Mouse (Mus musculus) 3134 (cell line): ENCODE data around the gene Tph1.
"Not testable (repeated sequence)": the region's sequence is repeated elsewhere in the genome, so short reads cannot be mapped to it uniquely, and the experiment has no call there.

Experiments
- DNase-seq: peaks from one replicate; pipeline ENCODE4 v3.0.0-alpha.2; 2011; ENCODE audit warnings: low spot score; ENCODE audit not compliant: insufficient read length; ENCODE audit errors: extremely low read depth

The Tph1 gene

DNA sequence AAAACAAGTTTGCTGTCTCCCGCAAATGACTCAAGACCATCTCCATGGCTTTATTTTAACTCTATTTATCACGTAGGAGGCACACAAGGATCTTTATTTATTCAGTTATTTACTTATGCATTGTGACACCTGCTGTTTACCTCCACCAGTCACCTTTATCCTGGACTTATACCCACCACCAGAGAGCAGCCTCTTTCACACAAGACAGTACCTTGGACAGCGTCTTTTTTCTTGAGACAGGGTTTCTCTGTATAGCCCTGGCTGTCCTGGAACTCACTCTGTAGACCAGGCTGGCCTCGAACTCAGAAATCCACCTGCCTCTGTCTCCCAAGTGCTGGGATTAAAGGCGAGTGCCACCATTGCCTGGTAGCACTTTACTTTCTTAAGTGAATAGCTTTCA is 22.1 kb downstream of the Tph1 start:
- DNase-seq = not testable (repeated sequence)

DNA sequence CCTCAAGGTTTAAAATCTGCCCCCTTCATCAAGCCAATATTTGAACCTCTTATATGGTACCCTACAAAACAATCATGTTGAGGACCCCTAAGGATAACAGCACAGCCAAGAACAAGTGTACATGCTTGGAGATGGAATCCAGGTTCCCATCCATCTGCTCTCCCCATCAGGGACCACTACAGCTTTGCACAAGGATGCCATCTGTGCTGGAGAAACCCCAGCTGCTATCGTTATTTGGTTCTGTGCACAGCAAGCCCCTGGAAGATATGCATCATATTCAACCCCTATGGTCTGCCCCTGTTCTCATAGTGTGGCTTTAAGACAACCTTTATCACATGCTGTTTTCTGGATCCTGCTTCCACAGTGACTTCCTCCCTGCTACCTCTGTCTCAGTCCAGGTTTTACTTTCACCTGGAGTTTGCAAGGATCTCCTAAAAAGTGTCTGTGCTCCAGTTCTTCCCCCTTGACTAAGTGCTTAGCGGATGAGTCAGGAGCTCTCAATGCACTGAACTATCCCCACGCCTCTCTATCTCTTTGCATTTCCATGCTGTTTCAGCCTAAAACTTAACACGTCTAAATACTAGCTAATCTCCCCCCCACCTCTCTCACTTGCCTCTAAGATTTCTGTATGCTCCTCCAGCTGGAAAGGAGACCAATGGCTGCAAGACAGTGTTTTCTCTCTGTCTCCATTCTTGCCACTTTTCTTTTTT is 23.8 kb downstream of the Tph1 start:
- no peak for DNase-seq

DNA sequence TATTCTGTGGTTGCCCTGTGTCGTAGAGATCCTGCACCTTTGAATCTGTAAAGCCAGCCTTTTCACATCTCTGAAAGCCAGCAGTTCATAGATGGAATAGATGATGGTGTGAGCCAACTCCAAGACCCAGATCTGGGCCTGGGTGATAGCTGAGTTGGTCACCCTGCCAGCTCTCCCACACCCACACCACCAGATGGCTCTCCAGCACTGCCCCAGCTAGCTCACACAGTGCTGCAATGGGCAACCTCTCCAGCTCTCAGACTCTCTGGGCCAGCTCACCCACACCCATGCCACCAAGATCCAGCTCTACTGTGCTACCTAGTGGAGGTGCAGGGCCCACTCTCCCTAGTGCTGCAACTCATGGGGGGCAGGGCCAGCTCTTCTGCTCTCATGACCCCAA is 29.2 kb downstream of the Tph1 start:
- no peak for DNase-seq

DNA sequence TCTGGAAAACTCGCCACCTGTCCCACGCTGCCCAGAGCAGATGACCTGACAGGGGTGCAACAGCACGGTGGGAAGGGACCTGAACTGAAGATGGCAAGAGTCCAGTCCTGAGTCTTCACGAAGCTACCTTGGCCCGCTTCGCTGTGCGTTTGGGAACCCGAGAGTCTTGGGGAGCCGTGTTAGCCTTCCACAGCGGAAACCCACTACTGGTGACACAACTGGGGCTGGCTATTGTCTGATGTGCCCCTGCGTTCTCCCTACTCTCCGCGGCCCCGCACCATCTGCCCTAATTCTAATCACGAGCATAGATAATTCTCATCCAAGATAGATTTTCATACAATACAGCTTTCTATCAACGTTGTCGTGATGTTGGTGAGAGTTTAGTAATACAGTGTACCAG is 32.3 kb downstream of the Tph1 start:
- DNase-seq = no peak

DNA sequence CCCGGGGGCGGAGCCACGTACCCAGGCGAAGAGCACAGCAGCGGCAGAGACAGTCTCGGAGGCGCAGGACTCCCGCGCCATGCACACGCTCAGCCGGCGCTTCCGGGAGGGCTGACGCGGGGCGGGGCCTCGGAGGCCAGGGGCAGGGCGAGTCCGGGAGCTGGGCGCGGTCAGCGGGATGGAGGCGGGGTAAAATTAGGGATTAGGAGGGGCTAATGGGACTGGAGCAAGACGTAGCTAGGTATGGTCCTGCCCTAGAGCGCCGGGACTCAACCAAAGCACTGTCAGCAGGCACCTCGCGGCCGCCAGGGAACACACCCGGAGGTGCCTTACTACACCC is 32.7 kb downstream of the Tph1 start, which contains the start of gene Sergef:
Gene Sergef (minus strand): TSS at position 116 of the 340 bp plus-strand sequence.
- DNase-seq = peak; percentile 92

DNA sequence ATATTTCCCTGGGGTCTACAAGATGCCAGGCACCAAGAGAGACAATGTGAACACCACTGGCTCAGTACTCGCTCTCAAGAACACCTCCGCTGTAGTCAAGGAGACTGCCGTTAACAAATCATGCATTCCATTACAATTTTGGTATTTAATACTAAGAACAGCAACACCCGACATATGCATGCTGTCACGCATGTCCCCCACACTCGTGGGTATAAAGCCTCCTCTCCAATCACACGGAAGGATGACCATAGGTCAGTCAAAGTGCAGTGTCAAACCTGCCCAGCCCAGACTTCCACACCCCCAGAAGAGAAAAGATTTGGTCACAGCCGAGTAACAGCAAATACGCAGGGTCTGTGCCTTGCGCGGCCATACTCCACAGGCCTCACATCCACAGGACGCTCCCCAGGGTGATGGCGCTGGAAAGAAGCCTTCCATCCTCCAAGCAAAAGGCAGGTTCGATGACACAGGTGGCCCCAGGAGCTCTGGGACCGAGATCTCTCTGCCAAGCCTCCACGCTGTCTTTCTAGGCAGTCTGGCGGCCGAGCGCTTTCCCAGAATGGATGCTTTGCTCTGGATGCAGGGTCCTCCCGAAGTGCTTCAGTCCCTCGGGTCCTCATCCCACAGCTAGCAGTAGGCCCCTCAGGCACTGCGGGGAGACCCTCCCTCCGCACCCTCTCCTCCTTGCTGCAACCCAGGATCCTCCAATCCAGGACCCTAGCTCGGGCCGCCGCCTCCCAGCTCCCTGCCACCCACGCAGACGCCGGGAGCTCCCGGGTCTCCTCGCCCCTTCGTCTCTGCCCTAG is 33.2 kb downstream of the Tph1 start:
- DNase-seq = no peak

DNA sequence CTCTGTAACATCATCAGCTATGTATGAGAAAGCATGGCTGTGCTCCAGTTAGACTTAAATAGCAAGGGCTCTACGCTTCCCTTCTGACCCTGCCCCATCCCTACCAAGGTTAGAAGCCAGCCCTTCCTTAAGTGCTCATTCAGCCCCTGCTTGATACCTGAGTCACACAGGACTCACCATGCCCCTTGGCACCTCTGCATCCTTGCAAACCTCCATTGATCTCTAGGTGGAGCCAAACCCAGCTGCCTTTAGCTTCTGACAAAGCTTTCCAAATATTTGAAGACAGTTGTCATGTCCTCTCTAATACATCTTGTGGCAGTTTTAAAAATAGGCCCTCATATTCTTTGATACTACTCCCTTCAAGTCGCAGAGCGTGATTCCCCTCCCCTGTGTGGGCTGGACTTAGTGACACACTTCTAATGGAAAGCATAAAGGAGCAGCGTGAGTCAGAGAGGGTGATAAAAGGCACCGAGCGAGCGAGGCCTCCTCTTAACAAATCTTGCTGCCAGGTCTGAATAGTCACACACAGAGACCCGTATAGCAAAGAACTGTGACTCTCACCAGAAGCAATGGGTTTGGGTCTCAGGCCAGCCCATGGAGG is 43.9 kb downstream of the Tph1 start:
- no peak for DNase-seq

DNA sequence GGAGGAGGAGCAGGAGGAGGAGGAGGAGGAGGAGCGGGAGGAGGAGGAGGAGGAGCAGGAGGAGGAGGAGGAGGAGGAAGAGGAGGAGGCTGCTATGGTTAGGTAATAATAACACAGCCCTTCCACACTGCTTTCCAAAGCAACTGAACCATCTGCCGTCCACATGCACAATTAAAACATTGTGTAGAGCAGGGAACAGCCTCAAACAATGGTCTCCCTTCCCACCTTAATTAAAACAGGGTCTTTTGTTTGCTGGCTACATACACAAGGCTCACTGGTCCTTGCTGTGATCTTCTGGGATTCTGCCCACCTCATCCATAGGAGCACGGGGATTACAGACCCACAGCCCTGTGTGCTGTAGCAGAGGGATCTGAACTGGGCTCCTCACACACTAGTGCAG is 48.4 kb downstream of the Tph1 start:
- no peak for DNase-seq

DNA sequence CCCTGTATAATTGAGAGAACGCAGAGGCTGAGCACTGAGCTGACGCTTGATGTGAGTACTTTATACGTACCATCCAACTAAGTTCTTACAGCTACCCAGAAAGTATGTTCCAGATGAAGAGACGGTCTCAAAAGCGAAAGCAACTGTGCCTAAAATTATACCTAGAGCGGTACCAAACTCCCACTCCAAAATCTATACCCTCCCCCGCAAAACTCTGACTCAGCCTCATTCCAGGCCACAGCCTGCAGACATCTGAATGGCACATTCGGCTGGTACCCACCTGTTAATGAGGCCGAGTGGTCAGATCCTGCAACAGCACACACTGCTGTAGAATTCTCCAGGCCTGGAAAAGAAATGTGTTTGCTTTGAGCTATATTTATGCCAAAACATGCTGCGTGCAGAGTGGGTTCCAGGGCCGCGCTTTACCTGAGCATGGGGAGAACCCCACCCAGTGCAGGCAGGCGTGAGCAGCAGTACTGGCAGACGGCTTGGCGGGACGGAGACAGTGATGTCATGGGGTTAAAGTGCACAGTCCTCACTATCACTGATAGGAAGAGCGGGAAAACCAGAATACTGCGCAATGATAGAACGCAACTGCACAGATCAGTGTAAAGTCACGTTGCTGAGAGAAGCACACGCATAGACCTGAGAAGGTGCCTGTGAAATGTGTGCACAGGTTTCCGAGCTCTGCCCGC is 53.8 kb downstream of the Tph1 start:
- DNase-seq = no peak

DNA sequence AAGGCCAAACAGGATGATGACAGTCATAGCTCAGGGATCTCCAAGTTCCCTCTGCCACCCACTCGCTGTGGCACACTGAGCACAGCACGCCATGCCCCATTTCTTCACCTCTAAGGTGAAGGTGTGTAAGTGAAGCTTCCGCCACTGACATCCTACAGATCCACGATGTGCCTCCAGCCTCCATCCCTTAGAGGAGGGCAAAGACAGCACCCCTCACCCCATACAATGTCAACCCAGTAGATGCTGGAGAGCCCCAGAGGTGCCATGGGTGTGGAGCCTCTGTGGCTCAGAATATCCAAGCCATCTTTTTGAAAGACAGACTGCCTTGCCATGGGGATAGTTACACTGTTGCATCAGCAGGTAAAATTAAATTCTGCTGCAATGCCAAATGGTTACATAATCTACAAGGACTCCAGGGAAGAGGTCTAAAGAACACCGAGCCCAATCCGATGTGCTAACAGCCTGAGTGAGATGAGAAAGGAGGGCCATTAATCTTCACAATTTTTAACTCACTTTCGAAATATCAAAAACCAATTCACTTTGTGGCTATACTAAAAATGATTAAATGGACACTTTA is 55.8 kb downstream of the Tph1 start:
- DNase-seq = no peak

DNA sequence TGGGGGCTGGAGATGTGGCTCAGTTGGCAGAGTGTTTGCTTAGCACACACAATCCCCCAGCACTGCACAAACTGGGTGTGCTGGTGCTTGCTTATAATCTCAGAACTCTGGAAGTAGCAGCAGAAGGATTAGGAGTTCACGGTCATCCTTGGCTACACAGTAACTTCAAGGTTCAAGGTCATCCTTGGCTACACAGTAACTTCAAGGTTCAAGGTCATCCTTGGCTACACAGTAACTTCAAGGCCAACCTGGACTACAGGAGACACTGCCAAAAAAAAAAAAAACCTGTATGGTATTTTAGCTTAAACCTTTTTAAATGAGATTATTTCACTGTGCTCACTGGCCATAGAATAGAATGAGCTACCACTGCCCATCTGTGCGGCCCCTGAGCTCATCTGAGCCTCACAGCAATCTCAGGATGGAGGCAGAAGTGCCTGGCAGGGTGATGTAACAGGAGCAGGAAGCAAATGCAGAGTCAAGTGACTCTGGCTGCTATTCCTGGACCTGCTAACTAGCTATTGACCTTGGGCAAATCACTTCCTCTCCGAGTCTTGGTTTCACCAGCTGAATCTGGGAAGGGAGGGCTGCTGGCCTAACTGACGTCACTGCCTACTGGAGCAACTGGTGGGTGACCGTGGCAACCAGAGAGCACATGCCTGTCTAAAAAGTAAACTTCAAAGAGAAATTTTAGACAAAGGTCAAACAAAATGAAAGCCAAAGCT is 56.9 kb downstream of the Tph1 start:
- no peak for DNase-seq

DNA sequence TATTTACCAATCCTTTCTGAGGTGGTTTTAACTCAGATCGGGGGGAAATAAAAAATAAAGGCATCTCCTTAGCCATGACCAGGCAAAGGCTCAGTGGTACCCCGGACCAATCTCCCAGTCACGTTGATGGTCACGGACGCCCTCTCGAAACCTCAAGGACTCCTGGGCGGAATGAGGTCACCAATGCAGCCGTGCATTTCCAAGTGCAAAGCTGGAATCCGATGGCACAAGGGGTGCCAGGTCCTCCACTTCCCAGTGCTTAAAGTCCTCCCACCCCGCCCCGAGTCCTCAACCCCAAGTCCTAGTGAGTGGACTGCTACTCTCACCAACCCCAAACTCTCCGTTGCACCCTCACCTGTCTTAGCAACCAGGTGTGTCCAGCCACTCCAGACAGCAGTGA is 58.1 kb downstream of the Tph1 start:
- DNase-seq = no peak

DNA sequence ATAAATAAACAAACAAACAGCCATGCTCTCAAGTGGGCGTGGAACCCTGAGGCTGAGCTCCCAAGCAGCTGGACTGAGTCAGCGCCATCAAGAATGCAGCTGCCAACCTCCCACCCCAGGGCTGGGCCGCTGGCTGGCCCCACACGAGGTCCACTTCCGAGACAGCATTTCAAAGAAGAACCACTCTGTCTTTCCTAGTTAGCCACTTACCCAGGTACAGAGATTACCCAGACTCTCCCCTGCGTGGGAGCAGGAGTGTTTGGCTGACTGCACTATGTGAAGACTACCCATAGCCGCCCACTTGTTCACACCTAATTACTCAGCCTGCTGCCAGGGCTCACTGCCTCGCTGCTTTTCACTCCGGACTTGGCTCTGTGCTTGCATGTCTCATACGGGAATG is 59.2 kb downstream of the Tph1 start:
- DNase-seq = peak; percentile 17

DNA sequence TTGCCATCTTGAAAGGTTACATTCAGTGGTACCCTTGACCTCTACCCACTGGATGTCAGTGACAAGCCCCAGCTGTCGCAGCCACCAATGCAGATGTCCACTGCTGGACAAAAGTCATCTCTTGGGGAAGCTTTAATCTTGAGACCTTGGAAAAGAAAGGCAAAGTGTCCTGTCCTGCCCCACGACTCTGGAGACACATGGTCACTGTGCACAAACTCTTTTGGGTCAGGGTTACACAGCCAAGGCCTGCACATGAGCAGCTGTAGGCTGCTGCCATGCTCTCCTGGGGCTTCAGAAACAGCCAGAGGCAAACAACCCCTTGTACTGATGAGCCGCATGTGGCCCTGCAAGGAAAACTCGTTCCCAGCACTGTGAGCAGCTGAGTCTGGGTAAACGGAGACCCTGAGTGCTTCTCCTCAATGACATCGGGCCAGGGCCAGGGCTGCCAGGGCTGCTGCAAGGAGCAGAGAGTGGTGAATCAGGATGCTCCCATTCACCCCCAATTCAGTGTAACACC is 59.9 kb downstream of the Tph1 start:
- no peak for DNase-seq

DNA sequence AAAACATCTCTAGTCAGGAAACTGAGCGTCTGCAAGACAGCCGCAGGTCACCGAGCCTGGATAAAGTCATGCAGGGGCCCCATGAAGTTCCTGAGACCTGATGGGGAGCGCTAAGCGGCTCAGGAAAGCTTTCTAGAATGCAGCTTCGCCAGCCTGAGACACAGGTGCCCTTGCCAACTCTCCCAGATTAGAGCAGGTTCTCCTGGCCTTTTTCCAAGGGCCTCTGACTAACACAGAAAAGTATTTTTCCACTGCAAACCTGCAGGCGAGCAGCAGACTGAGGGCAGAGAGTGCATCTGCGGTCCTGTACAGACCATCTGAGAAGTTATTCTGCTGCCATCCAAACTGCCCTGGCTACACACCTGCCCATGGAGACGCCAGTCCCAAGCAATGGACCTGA is 60.4 kb downstream of the Tph1 start:
- peak; percentile 39 for DNase-seq

DNA sequence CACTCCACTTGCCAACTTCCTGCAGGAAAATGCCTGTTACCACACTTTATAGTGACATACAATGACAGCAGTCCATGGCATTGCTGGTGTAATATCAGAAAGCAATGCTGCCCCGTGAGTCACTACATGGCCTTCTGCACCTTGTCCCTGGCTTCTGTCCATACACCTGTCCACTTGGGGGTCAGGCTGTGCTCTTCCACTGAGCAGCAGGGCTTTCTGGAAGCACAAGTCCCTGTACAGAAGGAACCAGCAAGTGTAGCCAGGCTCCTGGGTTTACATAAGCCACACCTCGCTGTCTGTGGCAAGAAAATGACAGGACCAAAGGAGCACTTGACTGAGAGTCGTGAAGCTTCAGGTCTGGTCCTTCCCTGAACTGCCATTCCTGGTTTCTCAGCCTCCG is 63.0 kb downstream of the Tph1 start:
- DNase-seq = no peak

DNA sequence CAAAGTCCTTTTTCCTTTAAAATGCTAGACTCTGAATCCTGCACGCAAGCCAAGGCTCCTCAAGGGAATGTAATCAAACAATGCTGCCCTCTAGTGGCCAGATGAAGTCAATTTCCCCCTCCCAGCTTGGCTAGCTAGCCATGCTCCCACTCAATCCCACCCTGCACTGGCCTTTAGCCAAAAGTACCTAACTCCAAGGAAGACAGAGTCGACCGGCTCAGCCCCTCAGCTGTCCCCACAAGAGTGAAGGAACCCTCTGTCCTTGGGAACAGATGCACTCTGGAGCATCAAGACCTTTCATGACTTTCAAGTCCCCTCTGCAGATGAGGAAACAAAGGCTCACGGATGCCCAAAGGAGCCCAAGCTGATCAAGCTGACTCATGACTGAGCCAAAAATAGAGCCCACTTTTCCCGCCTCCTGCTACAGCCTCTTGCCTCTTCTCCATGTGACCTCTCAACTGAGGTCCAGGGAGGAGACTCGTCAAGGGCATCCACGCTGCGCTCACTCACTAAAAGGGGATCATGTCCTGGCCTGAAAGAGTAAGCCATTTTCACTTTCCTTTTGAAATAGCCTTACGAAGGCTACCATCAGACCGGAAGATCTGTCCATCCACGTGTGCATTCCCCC is 64.8 kb downstream of the Tph1 start:
- DNase-seq = peak; percentile 24

DNA sequence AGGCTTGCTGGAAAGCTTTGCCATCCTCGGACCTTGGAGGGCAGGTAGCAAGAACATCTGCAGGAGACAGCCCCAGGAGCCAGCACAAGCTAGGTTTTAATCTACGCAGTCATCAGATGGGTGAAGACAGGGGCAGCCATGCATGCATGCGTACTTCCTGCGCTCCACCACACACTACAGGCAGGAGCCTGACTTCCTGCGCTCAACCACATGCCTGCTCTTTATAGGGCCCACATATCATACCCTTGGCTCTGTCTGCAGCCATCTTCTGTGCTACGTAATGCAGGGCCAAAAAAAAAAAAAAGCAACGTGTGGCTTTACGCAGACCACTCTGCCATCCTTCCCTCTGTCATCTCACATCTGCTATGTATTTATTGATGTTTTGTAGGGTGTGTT is 65.3 kb downstream of the Tph1 start:
- no peak for DNase-seq

DNA sequence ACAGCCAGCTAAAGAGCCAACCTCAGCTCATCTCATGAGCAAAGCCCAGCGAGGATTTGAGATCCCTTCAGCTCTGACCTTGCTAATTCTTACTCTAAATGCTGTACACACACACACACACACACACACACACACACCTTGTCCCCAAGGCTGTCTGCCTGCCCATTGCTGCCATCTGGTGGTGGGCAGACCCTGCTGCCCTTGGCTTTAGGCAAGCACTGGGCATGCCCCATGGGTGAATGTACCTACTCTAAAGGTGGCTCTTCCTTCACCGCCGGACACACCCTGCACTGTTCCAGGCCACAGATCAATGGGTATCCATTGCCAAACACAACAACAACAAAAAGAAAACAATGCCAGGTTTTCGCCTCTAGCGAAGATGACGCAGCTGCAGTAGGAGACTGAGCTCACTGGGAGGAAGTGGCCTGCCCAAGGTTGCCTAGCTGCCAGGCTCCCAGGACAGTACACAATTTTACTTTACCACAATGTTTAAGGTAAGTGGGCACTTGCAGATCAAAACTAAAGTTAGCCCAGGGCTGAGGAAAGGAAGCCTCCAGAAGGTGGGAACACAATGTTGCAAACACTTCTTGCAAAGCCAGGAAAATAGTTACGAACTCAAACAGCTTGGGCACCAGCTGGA is 65.8 kb downstream of the Tph1 start:
- DNase-seq = peak; percentile 32
